Mouse (Mus musculus): Measurements from ENCODE around the gene Zfp423. TPM values are rescaled to one million over a fixed set of nuclear protein-coding genes. Genes with fewer than 3 reads are reported as not detected.

Gene Zfp423
- polyA plus RNA-seq, 1 experiment from 2014 or later: 36.6 TPM

DNA sequence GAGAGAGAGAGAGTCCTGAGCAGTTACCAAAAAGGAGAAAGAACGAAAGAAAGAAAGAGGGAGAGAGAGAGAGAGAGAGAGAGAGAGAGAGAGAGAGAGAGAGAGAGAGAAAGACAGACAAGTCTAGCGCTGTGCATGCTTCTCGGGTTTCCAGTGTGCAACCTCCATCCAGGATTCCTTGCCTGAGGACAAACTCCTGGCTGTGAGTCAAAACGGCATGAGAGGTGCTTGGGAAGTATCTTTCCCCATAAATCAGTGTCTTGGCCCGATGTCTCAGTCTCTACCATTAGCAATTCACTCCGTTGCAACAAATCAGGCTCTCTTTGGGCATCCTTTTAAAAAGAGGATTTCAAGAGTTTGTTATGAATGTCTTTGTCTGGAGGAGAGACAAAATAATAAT lies 36.9 kb downstream of the Zfp423 start:
- Histone ChIP-seq H3K27ac (no peak overlapping the region), H3K27me3 (no peaks in the 10 kb centered on the region), H3K9ac (no peak overlapping the region), H3K4me1 (peaks cover 35% of the 10 kb centered on the region), H3K36me3 (replicated peaks) (0 out of 2 replicates have a peak, but pooled peaks cover 3% of the 10 kb centered on the region), H3K4me2 (no peak overlapping the region), H3K4me3 (replicated peaks) (no peak overlapping the region), H3K9me3 (no peaks in the 10 kb centered on the region)
- ATAC-seq (ENCODE audit: low FRiP score): no peak
- 79% methylated on average over 6 of the region's 6 CpGs for WGBS

DNA sequence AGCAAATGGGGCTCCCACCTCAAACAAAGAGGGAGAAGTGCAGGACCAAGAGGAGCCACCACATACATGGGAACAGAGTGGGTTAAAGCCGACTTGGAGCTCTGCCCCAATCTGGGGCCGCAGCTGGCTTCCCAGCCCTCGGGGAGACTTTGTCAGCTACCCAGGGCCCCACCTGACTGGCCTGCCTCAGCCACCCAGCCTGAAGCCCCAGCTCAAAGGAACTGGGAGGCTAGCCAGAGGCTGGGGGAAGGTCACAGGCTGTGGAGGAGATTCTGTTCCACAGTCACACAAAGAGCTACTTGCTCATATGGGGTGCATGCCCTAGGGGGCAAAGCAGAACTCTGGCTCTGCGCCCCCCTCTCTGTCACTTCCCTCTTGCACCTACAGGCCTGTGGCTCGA lies 41.4 kb downstream of the Zfp423 start:
- no peak for ATAC-seq (ENCODE audit: low FRiP score)
- peaks cover 40% of the 10 kb centered on the region for H3K4me1 ChIP-seq
- 67% methylated on average over 5 of the region's 5 CpGs for WGBS
- no peaks in the 10 kb centered on the region for H3K27me3 ChIP-seq
- H3K4me3 ChIP-seq (replicated peaks): no peak overlapping the region
- H3K9ac ChIP-seq: no peak overlapping the region
- H3K36me3 ChIP-seq (replicated peaks): 0 out of 2 replicates have a peak, but pooled peaks cover 3% of the 10 kb centered on the region
- H3K4me2 ChIP-seq: no peak overlapping the region
- H3K9me3 ChIP-seq: no peaks in the 10 kb centered on the region
- H3K27ac ChIP-seq: peak overlapping the region; percentile 43; the same call in 1 of the 2 replicates

DNA sequence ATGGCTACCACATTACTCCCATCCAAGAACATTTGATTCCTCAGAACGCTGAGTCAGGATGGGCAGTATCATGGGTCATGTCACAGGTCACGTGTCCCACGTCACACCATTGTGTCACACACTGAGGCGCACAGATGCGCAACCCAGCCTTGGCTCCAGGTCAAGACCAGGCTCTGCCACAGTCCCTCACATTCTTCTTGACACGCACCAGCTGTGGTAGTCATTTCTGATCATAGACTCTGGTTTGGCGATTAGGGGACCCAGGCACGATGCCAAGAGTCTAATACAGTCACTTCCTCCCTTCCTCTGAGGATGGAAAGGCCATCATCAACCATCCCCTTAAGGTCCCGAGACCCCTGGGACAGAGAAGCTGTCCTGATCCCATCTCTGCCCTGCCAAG lies 43.6 kb downstream of the Zfp423 start:
- Histone ChIP-seq H3K4me2 (no peak overlapping the region), H3K36me3 (replicated peaks) (no peaks in the 10 kb centered on the region), H3K4me3 (replicated peaks) (no peak overlapping the region), H3K9me3 (no peaks in the 10 kb centered on the region), H3K9ac (no peak overlapping the region), H3K4me1 (peaks cover 46% of the 10 kb centered on the region), H3K27me3 (no peaks in the 10 kb centered on the region), H3K27ac (no peak overlapping the region)
- WGBS: 92% methylated on average over 9 of the region's 9 CpGs
- no peak for ATAC-seq (ENCODE audit: low FRiP score)

DNA sequence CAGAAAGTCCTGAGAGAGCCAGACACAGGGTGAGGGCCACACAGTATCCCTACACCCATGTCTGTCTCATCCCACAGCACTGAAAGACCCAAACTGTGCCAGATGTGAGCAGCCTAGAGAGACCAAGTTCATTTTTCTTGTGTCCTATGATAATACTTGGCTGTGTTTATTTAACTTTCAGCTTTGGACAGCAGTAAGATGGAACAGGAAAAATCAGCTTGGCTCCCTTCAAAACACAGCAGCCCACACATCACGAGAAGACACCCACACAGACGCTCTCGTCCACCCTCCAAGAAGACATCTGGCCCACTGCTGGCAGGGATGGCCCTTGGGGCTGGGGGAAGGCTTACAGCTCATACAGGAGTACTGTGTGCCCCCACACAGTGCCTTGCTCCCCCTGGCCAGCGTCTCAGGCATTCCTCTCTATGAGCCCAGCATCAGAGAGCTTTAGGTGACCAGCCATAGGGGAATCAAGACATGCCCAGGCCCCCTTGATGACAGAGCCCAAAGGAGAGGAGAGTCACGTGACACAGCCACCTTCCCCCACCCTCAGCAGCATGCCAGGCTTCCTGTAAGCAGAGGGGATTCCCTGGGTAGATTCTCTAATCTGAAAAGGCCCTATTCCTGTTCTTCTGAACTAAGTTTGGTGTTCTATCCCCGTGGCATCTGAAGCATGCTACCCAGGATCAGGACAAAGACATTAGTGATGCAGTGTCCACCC lies 45.0 kb downstream of the Zfp423 start:
- WGBS: 75% methylated on average over 6 of the region's 6 CpGs
- no peak for ATAC-seq (ENCODE audit: low FRiP score)
- Histone ChIP-seq H3K4me1 (peaks cover 58% of the 10 kb centered on the region), H3K9ac (no peak overlapping the region), H3K27me3 (no peaks in the 10 kb centered on the region), H3K4me2 (no peak overlapping the region), H3K4me3 (replicated peaks) (no peak overlapping the region), H3K27ac (0 out of 2 replicates have a peak overlapping the region, but pooled peaks have one; percentile 53), H3K9me3 (no peaks in the 10 kb centered on the region), H3K36me3 (replicated peaks) (no peaks in the 10 kb centered on the region)

DNA sequence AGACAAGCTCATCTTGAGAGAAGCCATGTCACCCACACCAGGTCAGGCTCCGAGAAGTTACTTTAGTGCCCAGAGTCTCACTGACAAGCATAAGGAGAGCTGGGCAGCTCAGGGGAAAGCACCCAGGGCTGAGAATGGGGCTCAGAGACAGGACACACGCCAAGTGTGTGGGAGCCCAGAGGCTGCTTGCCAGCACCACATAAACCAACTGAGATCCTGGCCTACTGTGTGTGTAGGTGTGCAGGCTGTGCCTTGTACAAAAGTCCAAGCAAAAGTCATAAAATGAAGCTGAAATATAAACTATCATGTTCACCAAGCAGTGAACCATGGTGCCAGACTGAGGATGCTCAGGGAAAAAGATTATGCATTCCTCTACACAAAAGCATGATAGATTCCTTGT lies 50.5 kb downstream of the Zfp423 start:
- no peak for ATAC-seq (ENCODE audit: low FRiP score)

DNA sequence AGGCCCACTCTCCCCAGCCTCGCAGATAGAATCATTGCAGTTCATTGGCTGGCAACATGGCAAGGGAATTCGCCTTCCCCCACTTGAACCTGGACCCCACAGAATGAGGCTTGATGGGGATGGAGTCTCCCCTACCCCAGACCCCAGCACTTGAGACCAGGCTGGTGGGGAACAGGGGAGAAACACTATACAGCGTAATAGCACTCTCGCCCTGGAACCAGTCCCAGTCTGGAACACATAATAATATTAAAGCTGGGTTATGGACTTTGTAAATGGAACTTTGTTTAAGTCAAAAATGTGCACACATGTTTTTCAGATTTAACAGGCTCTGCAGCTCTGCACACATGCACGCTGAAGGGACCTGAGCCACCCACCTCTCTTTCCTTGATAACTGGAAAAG lies 54.0 kb downstream of the Zfp423 start:
- Histone ChIP-seq H3K4me3 (replicated peaks) (no peak overlapping the region), H3K27me3 (no peaks in the 10 kb centered on the region), H3K9me3 (no peaks in the 10 kb centered on the region), H3K4me2 (no peak overlapping the region), H3K4me1 (peaks cover 34% of the 10 kb centered on the region; the same call in 1 of the 2 replicates), H3K27ac (no peak overlapping the region), H3K9ac (no peak overlapping the region), H3K36me3 (replicated peaks) (no peaks in the 10 kb centered on the region; the same call in 1 of the 2 replicates)
- no peak for ATAC-seq (ENCODE audit: low FRiP score)
- WGBS: 93% methylated on average over 5 of the region's 5 CpGs

More for the DNA sequence above, 50.5 kb downstream of the Zfp423 start:
- WGBS: 88% methylated on average over 2 of the region's 2 CpGs
- Histone ChIP-seq H3K9ac (no peak overlapping the region), H3K4me2 (no peak overlapping the region), H3K4me3 (replicated peaks) (no peak overlapping the region), H3K9me3 (no peaks in the 10 kb centered on the region), H3K27ac (no peak overlapping the region), H3K27me3 (no peaks in the 10 kb centered on the region), H3K4me1 (peaks cover 51% of the 10 kb centered on the region), H3K36me3 (replicated peaks) (no peaks in the 10 kb centered on the region)

DNA sequence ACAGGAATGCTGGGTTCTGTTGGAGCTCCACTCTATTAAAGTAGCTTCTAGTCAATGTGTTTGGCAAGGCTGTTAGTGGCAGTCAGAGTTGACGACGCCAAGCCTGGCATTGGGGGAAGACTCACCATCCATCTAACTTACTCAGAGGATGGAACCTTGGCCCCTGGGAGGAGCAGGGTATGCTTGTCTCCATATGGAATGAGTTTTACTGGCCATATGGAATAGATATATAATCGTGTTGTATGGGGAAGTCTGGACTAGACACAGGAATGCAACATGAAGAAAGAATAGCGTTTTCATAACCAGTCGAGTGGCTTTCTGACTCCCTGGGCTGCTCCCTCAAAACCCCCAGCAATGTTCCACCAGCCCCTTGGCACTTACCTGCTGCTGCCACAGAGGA lies 55.3 kb downstream of the Zfp423 start:
- H3K4me1 ChIP-seq: peaks cover 22% of the 10 kb centered on the region; the same call in 1 of the 2 replicates
- no peak overlapping the region for H3K4me3 ChIP-seq (replicated peaks)
- H3K27ac ChIP-seq: no peak overlapping the region
- no peaks in the 10 kb centered on the region for H3K9me3 ChIP-seq
- 87% methylated on average over 5 of the region's 5 CpGs for WGBS
- ATAC-seq (ENCODE audit: low FRiP score): no peak
- H3K36me3 ChIP-seq (replicated peaks): no peaks in the 10 kb centered on the region; the same call in 1 of the 2 replicates
- H3K9ac ChIP-seq: no peak overlapping the region
- no peak overlapping the region for H3K4me2 ChIP-seq
- H3K27me3 ChIP-seq: no peaks in the 10 kb centered on the region

DNA sequence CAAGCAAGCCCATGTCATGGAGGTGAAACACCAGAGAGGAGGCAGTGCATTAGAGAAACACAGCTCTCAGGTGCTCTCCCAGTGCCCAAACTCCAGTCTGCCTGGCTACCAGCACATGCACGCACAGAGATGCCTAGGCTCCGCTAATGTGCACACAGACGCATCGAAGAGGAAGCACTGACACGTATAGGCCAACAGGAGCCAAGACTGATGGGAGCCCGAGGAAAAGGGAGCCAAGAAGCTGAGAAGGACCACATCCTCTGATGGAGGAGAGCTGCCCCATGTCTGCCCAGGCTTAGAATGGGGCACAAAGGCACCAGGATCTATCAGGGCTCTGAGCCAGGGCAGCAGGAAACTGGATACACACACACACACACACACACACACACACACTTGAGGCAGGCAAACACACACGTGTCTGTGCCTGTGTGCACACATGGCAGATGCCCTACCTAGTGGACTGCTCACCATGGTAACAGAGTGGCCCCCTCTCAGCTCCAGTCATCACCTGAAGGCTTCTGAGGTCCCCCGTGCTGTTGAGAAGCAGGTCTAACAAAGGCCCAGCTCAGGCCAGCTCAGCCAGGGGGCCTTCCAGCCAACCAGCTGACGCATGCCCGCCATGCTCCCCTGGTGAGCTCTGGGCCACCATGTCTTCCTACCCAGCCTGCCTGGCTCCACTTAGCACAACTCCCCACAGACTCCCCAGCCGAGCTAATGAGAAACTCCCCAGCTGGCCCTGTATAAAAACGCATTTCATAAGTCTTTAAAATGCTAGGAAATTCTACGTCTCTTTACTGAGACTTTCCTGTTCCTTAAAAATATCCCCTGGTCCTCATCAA lies 64.0 kb downstream of the Zfp423 start:
- WGBS: 60% methylated on average over 13 of the region's 13 CpGs
- H3K27ac ChIP-seq: peak overlapping the region; percentile 54
- H3K36me3 ChIP-seq (replicated peaks): no peaks in the 10 kb centered on the region
- H3K9me3 ChIP-seq: no peaks in the 10 kb centered on the region
- ATAC-seq (ENCODE audit: low FRiP score): peak; percentile 42
- no peak overlapping the region for H3K4me2 ChIP-seq
- no peak overlapping the region for H3K9ac ChIP-seq
- peaks cover 62% of the 10 kb centered on the region for H3K4me1 ChIP-seq
- H3K27me3 ChIP-seq: no peaks in the 10 kb centered on the region
- H3K4me3 ChIP-seq (replicated peaks): no peak overlapping the region

DNA sequence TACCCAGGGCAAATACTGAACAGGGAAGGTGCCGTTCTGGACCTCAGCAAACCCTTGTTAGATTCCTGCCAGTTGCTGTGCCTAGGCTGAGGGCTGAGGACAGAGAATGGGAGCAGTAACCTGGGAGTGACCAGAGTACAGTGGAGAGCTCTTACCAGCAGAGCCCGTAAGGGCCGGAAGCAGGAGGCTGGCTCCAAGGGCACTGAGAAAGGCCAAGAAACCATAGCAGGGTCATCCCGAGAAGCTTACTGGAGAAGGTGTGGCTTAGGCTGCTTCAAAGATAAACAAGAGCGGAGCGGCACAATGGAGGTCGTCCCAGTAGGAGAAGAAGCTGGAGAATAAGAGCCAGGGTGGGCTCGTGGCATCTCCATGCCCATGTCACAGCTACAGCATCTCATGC lies 65.1 kb downstream of the Zfp423 start:
- WGBS: 67% methylated on average over 8 of the region's 8 CpGs
- H3K4me1 ChIP-seq: peaks cover 71% of the 10 kb centered on the region
- no peak overlapping the region for H3K9ac ChIP-seq
- H3K4me3 ChIP-seq (replicated peaks): no peak overlapping the region
- no peak for ATAC-seq (ENCODE audit: low FRiP score)
- H3K27me3 ChIP-seq: no peaks in the 10 kb centered on the region
- no peaks in the 10 kb centered on the region for H3K9me3 ChIP-seq
- H3K27ac ChIP-seq: no peak overlapping the region
- no peaks in the 10 kb centered on the region for H3K36me3 ChIP-seq (replicated peaks)
- no peak overlapping the region for H3K4me2 ChIP-seq

DNA sequence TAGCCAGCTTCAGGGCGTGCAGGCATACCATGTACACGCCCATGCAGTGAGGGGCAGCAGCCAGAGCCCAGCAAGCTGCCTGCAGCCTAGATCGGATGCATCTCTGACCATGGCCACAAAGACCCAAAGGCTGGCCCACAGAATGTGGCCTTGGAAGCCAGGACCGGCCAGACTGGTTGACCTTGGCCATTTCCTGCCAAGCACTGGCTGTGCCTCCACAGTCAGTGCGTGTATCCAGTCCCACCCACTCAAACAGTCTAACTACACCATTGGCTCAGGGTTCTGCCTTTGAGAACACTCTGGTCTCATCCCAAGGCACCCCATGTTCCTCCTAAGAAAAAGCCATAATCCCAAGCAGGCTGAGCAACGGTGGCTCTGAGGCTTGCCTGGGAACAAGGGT lies 65.8 kb downstream of the Zfp423 start:
- Histone ChIP-seq H3K4me1 (peaks cover 75% of the 10 kb centered on the region), H3K9ac (no peak overlapping the region), H3K9me3 (no peaks in the 10 kb centered on the region), H3K27me3 (no peaks in the 10 kb centered on the region), H3K36me3 (replicated peaks) (no peaks in the 10 kb centered on the region), H3K4me3 (replicated peaks) (no peak overlapping the region), H3K4me2 (no peak overlapping the region), H3K27ac (peak overlapping the region; percentile 9; the same call in 1 of the 2 replicates)
- 82% methylated on average over 6 of the region's 6 CpGs for WGBS
- no peak for ATAC-seq (ENCODE audit: low FRiP score)

DNA sequence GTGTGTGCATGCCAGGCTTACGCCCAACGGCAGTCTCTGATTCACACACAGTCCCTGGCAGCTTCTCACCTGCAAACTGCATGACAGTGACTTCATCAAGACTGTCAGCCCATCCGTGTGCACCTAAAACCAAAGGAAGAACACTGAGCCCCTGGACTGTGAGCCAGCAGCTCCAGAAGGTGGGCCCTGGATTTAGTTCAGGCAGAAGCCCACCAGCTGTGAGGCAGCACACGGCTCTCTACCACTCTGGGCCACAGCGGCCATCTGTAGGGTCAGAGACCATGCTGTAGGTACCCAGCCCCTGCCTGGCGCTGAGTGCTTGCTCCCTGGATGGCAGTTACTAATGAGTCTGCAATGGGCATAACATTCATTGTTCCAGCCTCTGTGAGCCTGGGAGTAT lies 66.5 kb downstream of the Zfp423 start:
- H3K9ac ChIP-seq: 0 out of 2 replicates have a peak overlapping the region, but pooled peaks have one; percentile 44
- WGBS: 79% methylated on average over 6 of the region's 6 CpGs
- H3K27ac ChIP-seq: no peak overlapping the region
- H3K36me3 ChIP-seq (replicated peaks): no peaks in the 10 kb centered on the region
- no peaks in the 10 kb centered on the region for H3K9me3 ChIP-seq
- peaks cover 82% of the 10 kb centered on the region for H3K4me1 ChIP-seq
- H3K4me2 ChIP-seq: no peak overlapping the region
- no peak for ATAC-seq (ENCODE audit: low FRiP score)
- H3K4me3 ChIP-seq (replicated peaks): no peak overlapping the region
- H3K27me3 ChIP-seq: no peaks in the 10 kb centered on the region

DNA sequence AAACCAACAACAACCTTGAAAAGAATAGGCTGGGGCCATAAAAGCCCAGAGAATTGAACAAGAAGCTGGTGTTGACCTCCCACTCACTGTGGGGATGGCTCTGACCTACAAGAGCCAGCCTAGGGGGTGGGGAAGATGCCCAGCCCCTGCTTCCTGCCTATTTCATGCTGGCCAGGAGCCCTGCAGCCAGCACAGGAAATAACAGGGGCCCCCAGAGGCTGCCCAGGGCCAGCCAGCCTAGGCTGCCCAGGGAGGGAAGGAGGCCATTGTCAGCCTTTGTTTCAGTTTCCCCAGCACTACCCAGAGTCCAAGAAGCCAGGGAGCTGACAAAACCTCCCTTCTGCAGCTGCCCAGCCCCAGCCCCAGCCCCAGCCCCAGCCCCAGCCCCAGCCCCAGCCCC lies 67.5 kb downstream of the Zfp423 start:
- ATAC-seq (ENCODE audit: low FRiP score): no peak
- Histone ChIP-seq H3K27me3 (no peaks in the 10 kb centered on the region), H3K9me3 (no peaks in the 10 kb centered on the region), H3K4me3 (replicated peaks) (no peak overlapping the region), H3K4me2 (no peak overlapping the region), H3K9ac (peak overlapping the region; percentile 44), H3K36me3 (replicated peaks) (no peaks in the 10 kb centered on the region), H3K27ac (peak overlapping the region; percentile 73), H3K4me1 (peaks cover 88% of the 10 kb centered on the region)

Data from forebrain, embryonic 12.5 days (tissue).